In genomic region chr1:118904909-118905308, GRCm38 (mm10) we compare ENCODE assay signal across 12 mouse cellular contexts.
DNase-seq lines count a peak whose midpoint lies in the region; ATAC-seq and TF ChIP-seq lines count a peak whose summit lies in the region.
"Had no signal": no experiment of that assay in that cellular context is flagged by ENCODE, and none has a peak within 500 bp of the region (broad histone marks: within the 10 kb centered on the region; RNA-seq: fewer than 3 reads in every experiment).

No protein-coding gene starts in this region.

- no peaks in the 10 kb centered on the region for H3K36me3 ChIP-seq in forebrain, embryonic 13.5 days (ENCODE audit: poor library complexity, severe bottlenecking)
- no peaks in the 10 kb centered on the region for H3K36me3 ChIP-seq in forebrain, postnatal 0 days (ENCODE audit: insufficient read depth)
- H3K36me3 ChIP-seq in midbrain, embryonic 11.5 days (ENCODE audit: control insufficient read depth, insufficient read depth, low read length), result no peaks in the 10 kb centered on the region
- H3K36me3 ChIP-seq in midbrain, embryonic 15.5 days (replicated peaks), result no peaks in the 10 kb centered on the region
- H3K36me3 ChIP-seq in limb, embryonic 10.5 days, result peaks cover 10% of the 10 kb centered on the region; the same call in 1 of the 2 replicates
- H3K36me3 ChIP-seq: liver, embryonic 12.5 days had no signal

- 44% methylated on average over 9 of the region's 9 CpGs for WGBS in forebrain, embryonic 13.5 days
- WGBS in forebrain, postnatal 0 days, result 40% methylated on average over 9 of the region's 9 CpGs
- 66% methylated on average over 9 of the region's 9 CpGs for WGBS in midbrain, embryonic 11.5 days
- 57% methylated on average over 9 of the region's 9 CpGs for WGBS in midbrain, embryonic 15.5 days
- 13% methylated on average over 9 of the region's 9 CpGs for WGBS in limb, embryonic 10.5 days

- H3K9me3 ChIP-seq in forebrain, embryonic 13.5 days (replicated peaks), result no peaks in the 10 kb centered on the region
- H3K9me3 ChIP-seq in forebrain, postnatal 0 days (ENCODE audit: low read length), result no peaks in the 10 kb centered on the region
- no peaks in the 10 kb centered on the region for H3K9me3 ChIP-seq in midbrain, embryonic 11.5 days (ENCODE audit: control insufficient read depth, low read length)
- H3K9me3 ChIP-seq in midbrain, embryonic 15.5 days, result no peaks in the 10 kb centered on the region
- no peaks in the 10 kb centered on the region for H3K9me3 ChIP-seq in limb, embryonic 10.5 days (replicated peaks)
- H3K9me3 ChIP-seq: liver, embryonic 12.5 days had no signal

- H3K4me1 ChIP-seq in forebrain, embryonic 13.5 days, result peaks cover 45% of the 10 kb centered on the region
- no peaks in the 10 kb centered on the region for H3K4me1 ChIP-seq in forebrain, postnatal 0 days (ENCODE audit: insufficient read depth)
- H3K4me1 ChIP-seq in midbrain, embryonic 11.5 days (ENCODE audit: control insufficient read depth, insufficient read depth, low read length), result peaks cover 5% of the 10 kb centered on the region
- H3K4me1 ChIP-seq in midbrain, embryonic 15.5 days, result peaks cover 18% of the 10 kb centered on the region
- peaks cover 98% of the 10 kb centered on the region for H3K4me1 ChIP-seq in limb, embryonic 10.5 days
- H3K4me1 ChIP-seq: liver, embryonic 12.5 days had no signal

- H3K4me2 ChIP-seq in forebrain, embryonic 13.5 days, result no peak overlapping the region
- no peak overlapping the region for H3K4me2 ChIP-seq in forebrain, postnatal 0 days (ENCODE audit: low read depth)
- H3K4me2 ChIP-seq in midbrain, embryonic 11.5 days, result no peak overlapping the region
- H3K4me2 ChIP-seq in midbrain, embryonic 15.5 days, result no peak overlapping the region
- H3K4me2 ChIP-seq: liver, embryonic 12.5 days had no signal

- H3K4me3 ChIP-seq in forebrain, embryonic 13.5 days, result no peak overlapping the region
- H3K4me3 ChIP-seq in forebrain, postnatal 0 days (ENCODE audit: low read depth, low read length), result no peak overlapping the region
- no peak overlapping the region for H3K4me3 ChIP-seq in midbrain, embryonic 11.5 days (ENCODE audit: low read depth, low read length)
- H3K4me3 ChIP-seq in midbrain, embryonic 15.5 days, result no peak overlapping the region
- H3K4me3 ChIP-seq in limb, embryonic 10.5 days, result no peak overlapping the region
- H3K4me3 ChIP-seq: liver, embryonic 12.5 days had no signal

- no peak overlapping the region for H3K9ac ChIP-seq in forebrain, embryonic 13.5 days
- no peak overlapping the region for H3K9ac ChIP-seq in forebrain, postnatal 0 days
- H3K9ac ChIP-seq in midbrain, embryonic 11.5 days (ENCODE audit: low read length), result no peak overlapping the region
- no peak overlapping the region for H3K9ac ChIP-seq in midbrain, embryonic 15.5 days
- H3K9ac ChIP-seq: liver, embryonic 12.5 days had no signal

- no peak for TF ChIP-seq CTCF in forebrain, postnatal 0 days (IDR thresholded peaks at IDR 0.05; ENCODE audit: low read depth)

- 0 out of 2 replicates have a peak, but pooled peaks cover 5% of the 10 kb centered on the region for H3K27me3 ChIP-seq in forebrain, embryonic 13.5 days
- H3K27me3 ChIP-seq in forebrain, postnatal 0 days (ENCODE audit: insufficient read depth, low read length), result no peaks in the 10 kb centered on the region
- no peaks in the 10 kb centered on the region; the same call in 1 of the 2 replicates for H3K27me3 ChIP-seq in midbrain, embryonic 11.5 days (ENCODE audit: control insufficient read depth, insufficient read depth, low read length)
- H3K27me3 ChIP-seq in midbrain, embryonic 15.5 days (replicated peaks), result no peaks in the 10 kb centered on the region
- no peaks in the 10 kb centered on the region for H3K27me3 ChIP-seq in limb, embryonic 10.5 days (ENCODE audit: low read depth, poor library complexity, severe bottlenecking)
- H3K27me3 ChIP-seq: liver, embryonic 12.5 days had no signal

- DNase-seq in forebrain, postnatal 0 days, result no peak
- DNase-seq in midbrain, embryonic 11.5 days (ENCODE audit: low spot score, missing footprints), result peak; percentile 81
- DNase-seq in limb, embryonic 10.5 days (ENCODE audit: low spot score), result peak; percentile 84
- no peak for DNase-seq in thymus, postnatal 14 days
- DNase-seq in adrenal gland, adult 8-10 months, result no peak
- no peak for DNase-seq in ovary, postnatal 36 days (ENCODE audit: low spot score)
- DNase-seq: cerebellum, adult 2 months; gastrocnemius, postnatal 10 days; thymus, adult 2 months had no signal

- peak overlapping the region; percentile 28; the same call in 1 of the 2 replicates for H3K27ac ChIP-seq in forebrain, embryonic 13.5 days
- H3K27ac ChIP-seq in forebrain, postnatal 0 days (ENCODE audit: low read depth, low read length), result no peak overlapping the region
- no peak overlapping the region for H3K27ac ChIP-seq in midbrain, embryonic 11.5 days (ENCODE audit: low read depth, low read length)
- no peak overlapping the region for H3K27ac ChIP-seq in midbrain, embryonic 15.5 days
- peak overlapping the region; percentile 81 for H3K27ac ChIP-seq in limb, embryonic 10.5 days
- H3K27ac ChIP-seq: liver, embryonic 12.5 days had no signal

- peak; percentile 11; the same call in 1 of the 2 replicates for ATAC-seq in forebrain, embryonic 13.5 days
- ATAC-seq in forebrain, postnatal 0 days, result no peak
- no peak for ATAC-seq in midbrain, embryonic 11.5 days (ENCODE audit: low FRiP score)
- ATAC-seq in midbrain, embryonic 15.5 days (replicated peaks), result no peak
- ATAC-seq: liver, embryonic 12.5 days had no signal

Comparison
In these comparisons a context has a peak if more than half of its experiments do, and no peak if none do; other contexts are left out.
1. H3K27ac ChIP-seq: peak in forebrain, embryonic 13.5 days (single experiment) and limb, embryonic 10.5 days (single experiment); none in forebrain, postnatal 0 days (single experiment), midbrain, embryonic 11.5 days (single experiment) and midbrain, embryonic 15.5 days (single experiment).
2. DNase-seq: peak in midbrain, embryonic 11.5 days (single experiment) and limb, embryonic 10.5 days (single experiment); none in forebrain, postnatal 0 days (single experiment), thymus, postnatal 14 days (single experiment), adrenal gland, adult 8-10 months (single experiment) and ovary, postnatal 36 days (single experiment).